22 mouse cellular contexts compared by ENCODE assay signal in genomic region chr15:10923076-10923995, GRCm38 (mm10). TPM values are rescaled to one million over a fixed set of nuclear protein-coding genes. Genes with fewer than 3 reads are reported as not detected.
DNase-seq lines count a peak whose midpoint lies in the region; ATAC-seq and TF ChIP-seq lines count a peak whose summit lies in the region.
"Had no signal": no experiment of that assay in that cellular context is flagged by ENCODE, and none has a peak within 500 bp of the region (broad histone marks: within the 10 kb centered on the region; RNA-seq: fewer than 3 reads in every experiment).

No protein-coding gene starts in this region.

- ATAC-seq in cerebellum, adult (ENCODE audit: insufficient number of reproducible peaks, low FRiP score, low TSS enrichment): 0 out of 2 replicates have a peak, but pooled peaks have one; percentile 43
- ATAC-seq: activated CD4-positive, CD25-positive, alpha-beta regulatory T cell, adult 4 months had no signal

- DNase-seq in cerebellum, postnatal 4 days (ENCODE audit: low spot score in 2 of 2): no peak
- DNase-seq in kidney, postnatal 14 days: peak; percentile 15
- DNase-seq in kidney, adult 11 months: no peak
- peak; percentile 31 to 78 for DNase-seq in cerebellum, adult 2 months
- DNase-seq in cerebellum, postnatal 14 days: peak; percentile 19 to 47
- no peak for DNase-seq in thymus, postnatal 14 days
- no peak for DNase-seq in lung, postnatal 25 days (ENCODE audit: low spot score)
- DNase-seq: adrenal gland, adult 2 months; heart, postnatal 14 days; kidney, postnatal 4 days; lung, adult 2 months; right cerebral cortex, adult 18-20 months had no signal

- no peak overlapping the region for H3K4me3 ChIP-seq in cerebellum, adult 2 months (replicated peaks; ENCODE audit: insufficient read depth, low read depth, low read length)
- H3K4me3 ChIP-seq: embryonic facial prominence, embryonic 13.5 days; forebrain, embryonic 10.5 days; forebrain, embryonic 15.5 days; hindbrain, embryonic 10.5 days; midbrain, embryonic 10.5 days; midbrain, embryonic 15.5 days had no signal

- TF ChIP-seq CTCF in cerebellum, adult 2 months (IDR thresholded peaks at IDR 0.05; ENCODE audit: borderline replicate concordance, insufficient read depth, low read depth, low read length): no peak

- no peak for TF ChIP-seq POLR2A in cerebellum, adult 2 months (IDR thresholded peaks at IDR 0.05; ENCODE audit: borderline replicate concordance, insufficient read depth, low read length)

- H3K4me1 ChIP-seq in cerebellum, adult 2 months (ENCODE audit: control insufficient read depth, insufficient read depth, low read length): peaks cover 3% of the 10 kb centered on the region
- H3K4me1 ChIP-seq: forebrain, embryonic 15.5 days; midbrain, embryonic 15.5 days had no signal

- H3K27ac ChIP-seq in cerebellum, adult 2 months (ENCODE audit: insufficient read depth, low read length): no peak overlapping the region
- H3K27ac ChIP-seq: embryonic facial prominence, embryonic 13.5 days; forebrain, embryonic 10.5 days; forebrain, embryonic 15.5 days; hindbrain, embryonic 10.5 days; liver, embryonic 14.5 days; midbrain, embryonic 10.5 days; midbrain, embryonic 15.5 days had no signal

- WGBS in cerebellum, adult 2 months: 17% methylated on average over 4 of the region's 4 CpGs

- no peaks in the 10 kb centered on the region for H3K27me3 ChIP-seq in cerebellum, adult 2 months (ENCODE audit: control insufficient read depth, insufficient read depth, low read length)
- H3K27me3 ChIP-seq: CH12.LX; embryonic facial prominence, embryonic 13.5 days; forebrain, embryonic 15.5 days; midbrain, embryonic 15.5 days had no signal

RNA-seq across cellular contexts. Expression of gene C1qtnf3, which starts 28.8 kb away (rescaled TPM):
- polyA plus RNA-seq in cerebellum, adult 2 months (2012; rRNA removed): 0.17 and 0.20 TPM in 2 replicates
- polyA plus RNA-seq: activated CD4-positive, CD25-positive, alpha-beta regulatory T cell, adult 4 months; forebrain, embryonic 10.5 days had no signal

RNA-seq across cellular contexts. Expression of gene Amacr, which starts 58.2 kb away (rescaled TPM):
- polyA plus RNA-seq in cerebellum, adult 2 months (2012; rRNA removed): 11.4 and 12.0 TPM in 2 replicates

Comparison
In these comparisons a context has a peak if more than half of its experiments do, and no peak if none do; other contexts are left out.
1. DNase-seq: peak in kidney, postnatal 14 days (single experiment), cerebellum, adult 2 months (2 of 2) and cerebellum, postnatal 14 days (2 of 2); none in cerebellum, postnatal 4 days (0 of 2), kidney, adult 11 months (single experiment), thymus, postnatal 14 days (single experiment) and lung, postnatal 25 days (single experiment).